ENCODE assay signal across 8 mouse cellular contexts in the genomic region with DNA sequence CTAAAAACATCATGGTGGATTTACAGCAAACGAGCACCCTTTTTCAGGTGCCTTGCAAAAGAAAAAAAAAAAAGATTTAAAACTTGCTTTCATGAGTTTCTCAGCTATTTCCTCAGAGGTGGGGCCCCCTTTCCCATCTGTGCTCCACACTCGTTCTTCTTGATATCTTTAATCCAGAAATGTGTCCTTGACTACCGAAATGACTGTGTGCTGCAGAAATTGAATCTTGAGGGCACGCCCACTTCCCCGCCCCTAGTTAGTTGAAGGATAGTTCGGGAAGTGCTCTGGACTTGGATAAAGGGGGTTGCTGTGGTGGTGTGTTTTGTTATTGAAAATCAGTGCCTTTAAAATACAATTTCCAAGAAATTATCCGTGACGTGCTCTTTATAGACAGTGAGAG. TPM values are rescaled to one million over a fixed set of nuclear protein-coding genes. Genes with fewer than 3 reads are reported as not detected.
DNase-seq lines count a peak whose midpoint lies in the region; ATAC-seq and TF ChIP-seq lines count a peak whose summit lies in the region.

No protein-coding gene starts in this region.

- peak overlapping the region; percentile 81 for H3K4me3 ChIP-seq in forebrain, postnatal 0 days (ENCODE audit: low read depth, low read length)
- H3K4me3 ChIP-seq in hindbrain, embryonic 12.5 days: peak overlapping the region; percentile 98
- peak overlapping the region; percentile 98 for H3K4me3 ChIP-seq in limb, embryonic 13.5 days
- peak overlapping the region; percentile 91 for H3K4me3 ChIP-seq in midbrain, embryonic 13.5 days (replicated peaks)

- H3K27ac ChIP-seq in forebrain, postnatal 0 days (ENCODE audit: low read depth, low read length): no peak overlapping the region
- H3K27ac ChIP-seq in hindbrain, embryonic 12.5 days: no peak overlapping the region; the same call in 1 of the 2 replicates
- peak overlapping the region; percentile 61 for H3K27ac ChIP-seq in limb, embryonic 13.5 days
- no peak overlapping the region for H3K27ac ChIP-seq in midbrain, embryonic 13.5 days

- no peaks in the 10 kb centered on the region for H3K27me3 ChIP-seq in forebrain, postnatal 0 days (ENCODE audit: insufficient read depth, low read length)
- H3K27me3 ChIP-seq in hindbrain, embryonic 12.5 days: no peaks in the 10 kb centered on the region
- peaks cover 5% of the 10 kb centered on the region; the same call in 1 of the 2 replicates for H3K27me3 ChIP-seq in limb, embryonic 13.5 days
- 0 out of 2 replicates have a peak, but pooled peaks cover under 1% of the 10 kb centered on the region for H3K27me3 ChIP-seq in midbrain, embryonic 13.5 days

- peak; percentile 72 for DNase-seq in ovary, postnatal 36 days (ENCODE audit: low spot score)
- no peak for DNase-seq in ovary, postnatal 10 days (ENCODE audit: low spot score)
- peak; percentile 60 to 62 for DNase-seq in cerebellum, adult 18-20 months
- no peak for DNase-seq in forebrain, postnatal 0 days
- DNase-seq in testis, postnatal 14 days (ENCODE audit: low spot score): peak; percentile 75

- no peak for ATAC-seq in forebrain, postnatal 0 days
- no peak for ATAC-seq in hindbrain, embryonic 12.5 days (ENCODE audit: low FRiP score)
- 0 out of 2 replicates have a peak, but pooled peaks have one; percentile 9 for ATAC-seq in limb, embryonic 13.5 days (ENCODE audit: low FRiP score, low read depth)
- 0 out of 2 replicates have a peak, but pooled peaks have one; percentile 5 for ATAC-seq in midbrain, embryonic 13.5 days

- H3K36me3 ChIP-seq in forebrain, postnatal 0 days (ENCODE audit: insufficient read depth): no peaks in the 10 kb centered on the region
- H3K36me3 ChIP-seq in hindbrain, embryonic 12.5 days: no peaks in the 10 kb centered on the region
- H3K36me3 ChIP-seq in limb, embryonic 13.5 days: no peaks in the 10 kb centered on the region
- H3K36me3 ChIP-seq in midbrain, embryonic 13.5 days: no peaks in the 10 kb centered on the region

- no peak overlapping the region for H3K9ac ChIP-seq in forebrain, postnatal 0 days
- peak overlapping the region; percentile 38; the same call in 1 of the 2 replicates for H3K9ac ChIP-seq in hindbrain, embryonic 12.5 days
- H3K9ac ChIP-seq in limb, embryonic 13.5 days: peak overlapping the region; percentile 50
- H3K9ac ChIP-seq in midbrain, embryonic 13.5 days (replicated peaks): no peak overlapping the region

- peak overlapping the region; percentile 88 for H3K4me2 ChIP-seq in forebrain, postnatal 0 days (ENCODE audit: low read depth)
- peak overlapping the region; percentile 94 for H3K4me2 ChIP-seq in hindbrain, embryonic 12.5 days (replicated peaks)
- peak overlapping the region; percentile 90 for H3K4me2 ChIP-seq in limb, embryonic 13.5 days (replicated peaks)
- peak overlapping the region; percentile 77 for H3K4me2 ChIP-seq in midbrain, embryonic 13.5 days (replicated peaks)

- WGBS in forebrain, postnatal 0 days: under 1% methylated on average over 8 of the region's 8 CpGs
- 1% methylated on average over 8 of the region's 8 CpGs for WGBS in hindbrain, embryonic 12.5 days
- under 1% methylated on average over 8 of the region's 8 CpGs for WGBS in limb, embryonic 13.5 days
- 0% methylated on average over 8 of the region's 8 CpGs for WGBS in midbrain, embryonic 13.5 days

- no peaks in the 10 kb centered on the region for H3K9me3 ChIP-seq in forebrain, postnatal 0 days (ENCODE audit: low read length)
- H3K9me3 ChIP-seq in hindbrain, embryonic 12.5 days (replicated peaks): no peaks in the 10 kb centered on the region
- no peaks in the 10 kb centered on the region for H3K9me3 ChIP-seq in limb, embryonic 13.5 days
- no peaks in the 10 kb centered on the region for H3K9me3 ChIP-seq in midbrain, embryonic 13.5 days

- TF ChIP-seq CTCF in forebrain, postnatal 0 days (IDR thresholded peaks at IDR 0.05; ENCODE audit: low read depth): no peak

- peaks cover 8% of the 10 kb centered on the region; the same call in 1 of the 2 replicates for H3K4me1 ChIP-seq in forebrain, postnatal 0 days (ENCODE audit: insufficient read depth)
- H3K4me1 ChIP-seq in hindbrain, embryonic 12.5 days: peaks cover 41% of the 10 kb centered on the region
- H3K4me1 ChIP-seq in limb, embryonic 13.5 days: peaks cover 45% of the 10 kb centered on the region
- H3K4me1 ChIP-seq in midbrain, embryonic 13.5 days (replicated peaks): peaks cover 52% of the 10 kb centered on the region

RNA-seq across cellular contexts. Expression of gene Lrig1, which starts 0.7 kb away (rescaled TPM):
- 36.9 and 53.3 TPM in 2 replicates for total RNA-seq in forebrain, postnatal 0 days (2014; rRNA removed)
- polyA plus RNA-seq in forebrain, postnatal 0 days (2015; fragmentation: Nextera tagmentation; extraction: Ambion mirVana): 9.0 and 10.7 TPM in 2 replicates
- polyA plus RNA-seq in hindbrain, embryonic 12.5 days (2016; fragmentation: Nextera tagmentation; extraction: Ambion mirVana): 23.9 and 24.3 TPM in 2 replicates
- polyA plus RNA-seq in limb, embryonic 13.5 days (2015; fragmentation: Nextera tagmentation; extraction: Ambion mirVana): 19.0 and 23.5 TPM in 2 replicates
- 10.5 and 11.4 TPM in 2 replicates for polyA plus RNA-seq in midbrain, embryonic 13.5 days (2015; fragmentation: Nextera tagmentation; extraction: Ambion mirVana)

Comparison
In these comparisons a context has a peak if more than half of its experiments do, and no peak if none do; other contexts are left out.
1. DNase-seq: peak in ovary, postnatal 36 days (single experiment), cerebellum, adult 18-20 months (2 of 2) and testis, postnatal 14 days (single experiment); none in ovary, postnatal 10 days (single experiment) and forebrain, postnatal 0 days (single experiment).
2. ATAC-seq: peak in limb, embryonic 13.5 days (single experiment) and midbrain, embryonic 13.5 days (single experiment); none in forebrain, postnatal 0 days (single experiment) and hindbrain, embryonic 12.5 days (single experiment).
3. H3K9ac ChIP-seq: peak in hindbrain, embryonic 12.5 days (single experiment) and limb, embryonic 13.5 days (single experiment); none in forebrain, postnatal 0 days (single experiment) and midbrain, embryonic 13.5 days (single experiment).
4. Peak in every context shown above with its lines, with median percentiles within 50 percentile points of each other: H3K4me2 ChIP-seq and H3K4me3 ChIP-seq.